Mouse (Mus musculus): ENCODE results near the gene Ltbp3. TPM values are rescaled to one million over a fixed set of nuclear protein-coding genes. Genes with fewer than 3 reads are reported as not detected.

Ltbp3 gene
- polyA plus RNA-seq, 1 experiment from 2014 or later = 35.2 TPM

DNA sequence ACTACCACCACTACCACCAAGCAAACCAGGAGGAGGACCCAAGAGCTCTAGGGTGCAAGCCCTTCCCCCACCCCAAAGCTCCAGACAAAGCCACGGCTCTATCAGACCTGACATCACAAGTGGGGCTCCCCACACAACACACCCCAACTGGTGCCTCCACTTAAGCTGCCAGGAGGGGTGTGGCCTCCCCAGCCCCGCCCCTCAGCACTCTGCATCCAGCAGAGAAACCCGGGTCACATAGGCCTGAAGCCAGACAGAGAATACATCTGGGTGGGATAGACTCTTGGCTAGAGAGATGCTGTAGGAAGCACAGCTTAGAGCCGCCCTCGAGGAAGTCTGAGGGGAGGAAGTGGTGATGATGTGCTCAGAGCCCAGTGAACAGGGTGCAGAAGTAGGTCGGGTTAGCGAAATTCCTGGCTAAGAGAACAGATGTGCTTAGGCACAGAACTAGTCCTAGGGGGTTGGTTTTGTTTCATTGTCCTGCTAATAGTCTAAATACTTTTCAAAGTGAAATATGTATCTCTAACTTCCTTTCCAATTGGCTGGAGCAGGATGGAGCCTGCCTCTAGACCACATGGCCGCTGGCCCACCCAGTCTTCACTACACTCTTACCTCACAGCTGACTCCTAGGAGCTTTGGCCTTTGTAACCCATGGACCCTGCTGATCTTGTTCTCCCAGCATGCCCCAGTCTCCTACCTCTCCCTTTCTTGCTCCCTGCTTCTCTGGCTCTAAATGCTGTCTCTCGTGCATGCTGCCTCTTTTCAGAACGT is 35.7 kb upstream of the Ltbp3 start:
- H3K9ac ChIP-seq (replicated peaks; ENCODE audit: low read depth, low read length) = no peak overlapping the region
- no peaks in the 10 kb centered on the region for H3K27me3 ChIP-seq (ENCODE audit: control insufficient read depth, insufficient read depth, low read length)
- no peak overlapping the region for H3K4me2 ChIP-seq (replicated peaks; ENCODE audit: low read depth, low read length)
- peak overlapping the region; percentile 64 for H3K27ac ChIP-seq (ENCODE audit: low read length)
- 29% methylated on average over 10 of the region's 10 CpGs for WGBS
- peaks cover 47% of the 10 kb centered on the region for H3K36me3 ChIP-seq (ENCODE audit: control insufficient read depth, insufficient read depth, low read length)
- no peaks in the 10 kb centered on the region for H3K9me3 ChIP-seq (ENCODE audit: control insufficient read depth, low read depth, low read length)
- peak; percentile 77 for ATAC-seq (ENCODE audit: insufficient number of reproducible peaks, insufficient read depth, low FRiP score, low read depth)
- peaks cover 17% of the 10 kb centered on the region; the same call in 1 of the 2 replicates for H3K4me1 ChIP-seq (ENCODE audit: control insufficient read depth, insufficient read depth, low read length)
- H3K4me3 ChIP-seq (ENCODE audit: low read depth, low read length) = no peak overlapping the region

DNA sequence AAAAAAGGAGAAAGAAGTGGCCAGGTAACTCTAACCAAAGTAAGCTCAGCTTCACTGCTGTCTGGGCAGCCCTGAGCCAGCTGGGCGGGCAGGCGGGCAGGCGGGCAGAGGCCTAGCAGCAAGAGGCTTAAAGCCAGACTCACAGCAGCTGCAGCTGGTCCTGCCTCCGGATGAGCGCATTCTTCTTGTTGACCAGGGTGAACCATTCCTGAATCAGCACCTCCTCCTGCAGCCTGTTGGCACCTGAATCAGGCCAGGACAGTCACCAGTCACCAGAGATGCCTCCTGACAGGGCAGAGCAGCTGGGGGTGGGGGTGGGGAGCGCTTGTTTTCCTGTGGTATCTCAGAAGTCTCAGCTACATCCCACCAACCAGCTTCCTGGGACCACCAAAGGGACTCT is 30.6 kb upstream of the Ltbp3 start:
- Histone ChIP-seq H3K9ac (replicated peaks; ENCODE audit: low read depth, low read length) (no peak overlapping the region), H3K4me1 (ENCODE audit: control insufficient read depth, insufficient read depth, low read length) (peaks cover 21% of the 10 kb centered on the region; the same call in 1 of the 2 replicates), H3K27me3 (ENCODE audit: control insufficient read depth, insufficient read depth, low read length) (no peaks in the 10 kb centered on the region), H3K4me3 (ENCODE audit: low read depth, low read length) (no peak overlapping the region), H3K36me3 (ENCODE audit: control insufficient read depth, insufficient read depth, low read length) (peaks cover 38% of the 10 kb centered on the region), H3K9me3 (ENCODE audit: control insufficient read depth, low read depth, low read length) (no peaks in the 10 kb centered on the region), H3K4me2 (replicated peaks; ENCODE audit: low read depth, low read length) (no peak overlapping the region), H3K27ac (ENCODE audit: low read length) (no peak overlapping the region)
- WGBS = 94% methylated on average over 6 of the region's 6 CpGs
- no peak for ATAC-seq (ENCODE audit: insufficient number of reproducible peaks, insufficient read depth, low FRiP score, low read depth)

DNA sequence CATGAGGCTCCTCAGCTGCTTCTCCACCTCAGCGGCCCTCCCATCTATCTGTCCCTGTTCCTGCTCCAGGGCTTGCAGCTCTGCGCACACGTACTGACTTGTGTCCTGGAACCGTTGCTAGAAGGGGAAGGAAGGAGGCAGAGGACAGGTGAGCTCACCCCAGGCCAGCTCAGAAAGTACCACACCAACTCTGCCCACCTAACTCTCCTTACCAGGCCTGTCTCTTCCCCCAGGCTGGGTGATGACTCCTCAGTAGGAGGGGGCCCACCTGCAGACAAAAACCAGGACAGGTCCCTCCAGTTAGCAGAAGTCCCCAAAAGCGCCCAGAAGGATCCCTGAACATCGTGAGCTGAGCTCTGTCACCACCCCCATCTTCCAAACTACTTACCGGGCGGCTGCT is 30.1 kb upstream of the Ltbp3 start:
- 87% methylated on average over 8 of the region's 8 CpGs for WGBS
- Histone ChIP-seq H3K4me3 (ENCODE audit: low read depth, low read length) (no peak overlapping the region), H3K4me2 (replicated peaks; ENCODE audit: low read depth, low read length) (no peak overlapping the region), H3K4me1 (ENCODE audit: control insufficient read depth, insufficient read depth, low read length) (peaks cover 19% of the 10 kb centered on the region; the same call in 1 of the 2 replicates), H3K27me3 (ENCODE audit: control insufficient read depth, insufficient read depth, low read length) (no peaks in the 10 kb centered on the region), H3K9me3 (ENCODE audit: control insufficient read depth, low read depth, low read length) (no peaks in the 10 kb centered on the region), H3K36me3 (ENCODE audit: control insufficient read depth, insufficient read depth, low read length) (peaks cover 40% of the 10 kb centered on the region), H3K27ac (ENCODE audit: low read length) (no peak overlapping the region), H3K9ac (replicated peaks; ENCODE audit: low read depth, low read length) (no peak overlapping the region)
- ATAC-seq (ENCODE audit: insufficient number of reproducible peaks, insufficient read depth, low FRiP score, low read depth) = no peak

DNA sequence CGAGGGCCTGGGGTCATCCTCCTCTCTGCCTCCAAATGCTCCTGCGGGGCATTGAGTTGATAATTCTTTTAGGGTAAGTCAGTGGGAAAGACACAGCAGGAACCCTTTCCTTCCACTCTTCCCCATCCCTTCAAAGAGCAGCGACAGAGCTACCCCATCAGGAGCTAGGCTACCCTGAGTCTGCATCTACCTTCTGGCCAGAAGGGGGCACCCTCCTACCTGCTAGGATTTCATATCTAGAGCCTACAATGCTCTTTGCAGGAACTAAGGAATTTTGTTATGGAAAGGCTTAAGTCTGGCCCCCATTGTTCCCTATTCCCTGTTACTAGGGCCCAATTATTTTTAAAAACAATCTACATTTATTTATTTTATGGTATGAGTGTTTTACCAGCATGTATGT is 29.5 kb upstream of the Ltbp3 start:
- no peak for ATAC-seq (ENCODE audit: insufficient number of reproducible peaks, insufficient read depth, low FRiP score, low read depth)

DNA sequence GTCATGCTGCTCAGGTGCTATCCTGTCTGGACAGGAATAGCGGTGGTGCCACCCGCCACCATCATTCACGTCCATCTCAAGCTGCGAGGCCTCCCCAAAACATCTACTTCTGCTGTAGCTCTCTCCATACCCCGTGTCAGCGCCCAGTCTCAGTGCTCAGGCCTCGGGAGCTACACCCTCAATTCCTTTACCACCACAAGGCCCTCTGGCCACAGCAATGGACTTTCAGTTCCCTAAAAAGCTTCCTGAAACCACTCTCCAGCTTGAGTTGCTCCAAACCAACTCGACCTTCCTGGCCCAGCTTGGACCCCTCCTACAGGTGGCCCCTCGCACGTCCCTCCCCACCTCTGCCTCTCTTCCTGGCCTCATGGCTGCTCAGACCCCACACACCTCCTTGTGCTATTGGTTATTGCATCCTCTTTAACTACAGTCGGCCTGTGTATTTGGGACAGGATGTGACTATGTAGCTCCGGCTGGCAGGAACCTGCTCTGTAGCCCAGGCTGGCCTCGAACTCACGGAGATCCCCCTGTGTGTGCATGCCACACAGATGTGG is 28.7 kb upstream of the Ltbp3 start:
- H3K9ac ChIP-seq (replicated peaks; ENCODE audit: low read depth, low read length) = no peak overlapping the region
- H3K9me3 ChIP-seq (ENCODE audit: control insufficient read depth, low read depth, low read length) = no peaks in the 10 kb centered on the region
- no peak overlapping the region for H3K4me3 ChIP-seq (ENCODE audit: low read depth, low read length)
- H3K4me2 ChIP-seq (replicated peaks; ENCODE audit: low read depth, low read length) = no peak overlapping the region
- H3K4me1 ChIP-seq (ENCODE audit: control insufficient read depth, insufficient read depth, low read length) = peaks cover 14% of the 10 kb centered on the region; the same call in 1 of the 2 replicates
- ATAC-seq (ENCODE audit: insufficient number of reproducible peaks, insufficient read depth, low FRiP score, low read depth) = no peak
- H3K27ac ChIP-seq (ENCODE audit: low read length) = no peak overlapping the region
- H3K27me3 ChIP-seq (ENCODE audit: control insufficient read depth, insufficient read depth, low read length) = no peaks in the 10 kb centered on the region
- H3K36me3 ChIP-seq (ENCODE audit: control insufficient read depth, insufficient read depth, low read length) = peaks cover 38% of the 10 kb centered on the region
- WGBS = 90% methylated on average over 14 of the region's 14 CpGs

More for the DNA sequence above, 29.5 kb upstream of the Ltbp3 start:
- Histone ChIP-seq H3K4me3 (ENCODE audit: low read depth, low read length) (no peak overlapping the region), H3K4me1 (ENCODE audit: control insufficient read depth, insufficient read depth, low read length) (peaks cover 14% of the 10 kb centered on the region; the same call in 1 of the 2 replicates), H3K9me3 (ENCODE audit: control insufficient read depth, low read depth, low read length) (no peaks in the 10 kb centered on the region), H3K9ac (replicated peaks; ENCODE audit: low read depth, low read length) (no peak overlapping the region), H3K4me2 (replicated peaks; ENCODE audit: low read depth, low read length) (no peak overlapping the region), H3K27ac (ENCODE audit: low read length) (no peak overlapping the region), H3K27me3 (ENCODE audit: control insufficient read depth, insufficient read depth, low read length) (no peaks in the 10 kb centered on the region), H3K36me3 (ENCODE audit: control insufficient read depth, insufficient read depth, low read length) (peaks cover 38% of the 10 kb centered on the region)
- WGBS = 21% methylated on average over 3 of the region's 3 CpGs

DNA sequence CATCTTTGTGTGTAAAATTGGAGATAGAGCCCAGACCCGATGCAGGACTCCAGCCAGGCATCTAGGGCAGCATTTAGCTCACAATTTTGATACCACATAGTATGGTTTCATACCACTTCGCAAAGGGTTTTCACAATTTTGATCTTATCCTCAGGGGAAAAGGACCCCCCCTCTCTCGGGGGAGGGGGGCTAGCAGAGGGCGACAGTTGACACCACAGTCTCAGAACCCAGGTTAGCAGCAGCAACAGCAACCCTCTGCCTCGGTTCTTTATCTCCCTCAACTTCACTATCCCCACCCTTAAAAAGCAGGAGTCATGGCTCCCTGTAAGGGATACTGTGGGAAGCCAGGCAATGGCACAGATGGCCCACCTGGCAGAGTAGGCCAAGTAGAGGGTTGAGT is 27.4 kb upstream of the Ltbp3 start:
- no peak; the same call in 1 of the 2 replicates for ATAC-seq (ENCODE audit: insufficient number of reproducible peaks, insufficient read depth, low FRiP score, low read depth)
- no peak overlapping the region for H3K9ac ChIP-seq (replicated peaks; ENCODE audit: low read depth, low read length)
- H3K4me2 ChIP-seq (replicated peaks; ENCODE audit: low read depth, low read length) = 0 out of 2 replicates have a peak overlapping the region, but pooled peaks have one; percentile 3

DNA sequence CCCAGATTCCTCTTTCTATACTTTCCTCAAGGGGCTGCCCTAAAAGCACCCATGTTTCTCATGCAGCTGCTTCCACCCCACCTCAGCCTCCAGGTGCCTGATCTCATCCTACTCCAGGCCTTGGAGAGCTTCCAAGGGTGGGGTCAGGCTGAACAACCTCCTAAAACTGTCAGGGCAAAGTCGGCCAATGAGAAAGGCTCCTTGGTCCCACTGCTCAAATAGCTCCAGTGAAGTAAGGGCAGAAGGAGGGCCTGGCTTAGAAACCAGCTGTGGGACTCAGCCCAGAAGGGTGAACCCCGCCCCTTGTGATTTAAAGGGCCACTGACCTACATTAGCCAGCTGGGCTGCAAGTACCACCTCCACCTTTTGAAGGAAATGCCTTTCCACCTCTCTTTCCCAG is 27.0 kb upstream of the Ltbp3 start:
- Histone ChIP-seq H3K27me3 (ENCODE audit: control insufficient read depth, insufficient read depth, low read length) (no peaks in the 10 kb centered on the region), H3K4me2 (replicated peaks; ENCODE audit: low read depth, low read length) (0 out of 2 replicates have a peak overlapping the region, but pooled peaks have one; percentile 3), H3K9ac (replicated peaks; ENCODE audit: low read depth, low read length) (no peak overlapping the region), H3K4me3 (ENCODE audit: low read depth, low read length) (no peak overlapping the region), H3K27ac (ENCODE audit: low read length) (peak overlapping the region; percentile 74), H3K36me3 (ENCODE audit: control insufficient read depth, insufficient read depth, low read length) (peaks cover 29% of the 10 kb centered on the region), H3K4me1 (ENCODE audit: control insufficient read depth, insufficient read depth, low read length) (peaks cover 14% of the 10 kb centered on the region; the same call in 1 of the 2 replicates), H3K9me3 (ENCODE audit: control insufficient read depth, low read depth, low read length) (no peaks in the 10 kb centered on the region)
- 10% methylated on average over 2 of the region's 2 CpGs for WGBS
- peak; percentile 83 for ATAC-seq (ENCODE audit: insufficient number of reproducible peaks, insufficient read depth, low FRiP score, low read depth)

More for the DNA sequence above, 27.4 kb upstream of the Ltbp3 start:
- H3K4me1 ChIP-seq (ENCODE audit: control insufficient read depth, insufficient read depth, low read length) = peaks cover 14% of the 10 kb centered on the region; the same call in 1 of the 2 replicates
- no peaks in the 10 kb centered on the region for H3K27me3 ChIP-seq (ENCODE audit: control insufficient read depth, insufficient read depth, low read length)
- peaks cover 29% of the 10 kb centered on the region for H3K36me3 ChIP-seq (ENCODE audit: control insufficient read depth, insufficient read depth, low read length)
- 61% methylated on average over 5 of the region's 5 CpGs for WGBS
- no peaks in the 10 kb centered on the region for H3K9me3 ChIP-seq (ENCODE audit: control insufficient read depth, low read depth, low read length)
- H3K4me3 ChIP-seq (ENCODE audit: low read depth, low read length) = no peak overlapping the region
- H3K27ac ChIP-seq (ENCODE audit: low read length) = peak overlapping the region; percentile 74

DNA sequence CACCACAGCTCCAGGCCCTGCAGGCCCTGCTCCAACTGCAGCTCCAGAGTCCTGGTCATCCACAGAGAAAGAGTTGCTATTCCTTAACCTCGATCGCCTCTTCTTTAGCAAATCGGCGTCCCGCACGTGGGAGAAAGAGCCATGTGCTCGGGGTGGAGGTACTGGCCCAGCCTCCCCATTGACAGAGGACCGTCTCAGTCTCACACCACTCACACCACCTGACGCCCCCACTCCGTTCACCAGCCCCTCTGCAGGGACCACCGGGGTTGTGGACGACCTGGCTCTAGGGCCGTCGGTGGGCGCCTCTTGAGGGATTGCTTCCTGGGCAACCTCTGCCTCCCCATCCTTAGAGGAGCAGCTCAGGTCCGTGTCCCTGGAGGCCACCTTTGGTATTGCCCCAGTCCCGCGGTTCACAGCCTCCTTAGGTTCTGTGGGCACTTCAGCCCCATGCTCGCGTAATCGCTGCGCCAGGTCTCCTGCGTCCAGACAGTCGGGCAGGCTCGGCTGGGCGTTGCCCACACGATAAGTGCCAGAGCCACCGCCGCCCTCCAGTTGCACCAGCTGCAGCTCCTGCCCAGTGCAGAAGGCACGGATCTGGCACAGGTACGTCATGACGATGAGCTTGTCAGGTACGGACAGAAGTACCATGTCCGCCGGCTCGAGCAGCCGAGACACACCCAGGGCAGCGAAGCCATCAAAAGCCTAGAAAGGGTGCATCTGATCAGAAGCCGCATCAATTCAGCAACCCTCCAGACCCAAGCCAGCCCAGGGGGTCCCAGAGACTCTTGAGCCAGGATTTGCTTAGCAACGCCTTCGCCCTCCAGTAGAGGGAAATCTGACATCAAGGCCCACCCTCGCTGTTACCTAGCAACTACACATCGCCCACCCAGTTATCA is 24.7 kb upstream of the Ltbp3 start:
- Histone ChIP-seq H3K27ac (ENCODE audit: low read length) (no peak overlapping the region), H3K9me3 (ENCODE audit: control insufficient read depth, low read depth, low read length) (no peaks in the 10 kb centered on the region), H3K4me1 (ENCODE audit: control insufficient read depth, insufficient read depth, low read length) (peaks cover 14% of the 10 kb centered on the region; the same call in 1 of the 2 replicates), H3K4me2 (replicated peaks; ENCODE audit: low read depth, low read length) (no peak overlapping the region), H3K36me3 (ENCODE audit: control insufficient read depth, insufficient read depth, low read length) (peaks cover 41% of the 10 kb centered on the region), H3K27me3 (ENCODE audit: control insufficient read depth, insufficient read depth, low read length) (no peaks in the 10 kb centered on the region), H3K4me3 (ENCODE audit: low read depth, low read length) (no peak overlapping the region), H3K9ac (replicated peaks; ENCODE audit: low read depth, low read length) (no peak overlapping the region)
- peak; percentile 33 for ATAC-seq (ENCODE audit: insufficient number of reproducible peaks, insufficient read depth, low FRiP score, low read depth)
- WGBS = 29% methylated on average over 43 of the region's 43 CpGs

Measured in stomach, embryonic 14.5 days (tissue).